Mouse (Mus musculus): ENCODE data around the gene Eif4g1. TPM values are rescaled to one million over a fixed set of nuclear protein-coding genes. Genes with fewer than 3 reads are reported as not detected.
"Not testable (repeated sequence)": the region's sequence is repeated elsewhere in the genome, so short reads cannot be mapped to it uniquely, and the experiment has no call there.

Eif4g1 gene
- 124 and 130 TPM in 2 replicates for polyA plus RNA-seq (2014; fragmentation: Nextera tagmentation; extraction: Ambion mirVana)

GRCm38 (mm10) chr16:20668013-20668412, at the start of gene Eif4g1:
Eif4g1 (plus strand) TSS chr16:20668313.
- H3K36me3 ChIP-seq (replicated peaks; ENCODE audit: control insufficient read depth, insufficient read depth) = peaks cover 27% of the 10 kb centered on the region
- H3K4me1 ChIP-seq (replicated peaks; ENCODE audit: control insufficient read depth, insufficient read depth, low read length); H3K4me3 ChIP-seq (replicated peaks; ENCODE audit: low read length); H3K27me3 ChIP-seq (ENCODE audit: control insufficient read depth, insufficient read depth, low read length); ATAC-seq (ENCODE audit: low FRiP score); DNase-seq (ENCODE audit: low spot score); H3K9ac ChIP-seq; H3K9me3 ChIP-seq (ENCODE audit: control insufficient read depth, low read length); H3K27ac ChIP-seq; H3K4me2 ChIP-seq (replicated peaks): not testable (repeated sequence)
- WGBS = 98% methylated on average over 4 of the region's 6 CpGs

- Histone ChIP-seq H3K4me3 (replicated peaks; ENCODE audit: low read length) (peak overlapping the region; percentile 80), H3K9me3 (ENCODE audit: control insufficient read depth, low read length) (no peaks in the 10 kb centered on the region), H3K9ac (peak overlapping the region; percentile 90), H3K27ac (peak overlapping the region; percentile 95), H3K27me3 (ENCODE audit: control insufficient read depth, insufficient read depth, low read length) (no peaks in the 10 kb centered on the region), H3K4me2 (replicated peaks) (peak overlapping the region; percentile 94), H3K36me3 (replicated peaks; ENCODE audit: control insufficient read depth, insufficient read depth) (peaks cover 24% of the 10 kb centered on the region), H3K4me1 (replicated peaks; ENCODE audit: control insufficient read depth, insufficient read depth, low read length) (peaks cover 12% of the 10 kb centered on the region)
- DNase-seq (ENCODE audit: low spot score) = peak; percentile 46
- WGBS = under 1% methylated on average over 79 of the region's 83 CpGs
- ATAC-seq (ENCODE audit: low FRiP score) = peak; percentile 23
Observed at GRCm38 (mm10) chr16:20619541-20620398, 48.3 kb upstream of the Eif4g1 start.

- peaks cover 23% of the 10 kb centered on the region for H3K36me3 ChIP-seq (replicated peaks; ENCODE audit: control insufficient read depth, insufficient read depth)
Observed at GRCm38 (mm10) chr16:20620399-20620735, 47.7 kb upstream of the Eif4g1 start.

GRCm38 (mm10) chr16:20620751-20621190, 47.3 kb upstream of the Eif4g1 start:
- peak; percentile 9; the same call in 1 of the 2 replicates for ATAC-seq (ENCODE audit: low FRiP score)
- peaks cover 19% of the 10 kb centered on the region for H3K36me3 ChIP-seq (replicated peaks; ENCODE audit: control insufficient read depth, insufficient read depth)
- H3K4me3 ChIP-seq (replicated peaks; ENCODE audit: low read length) = peak overlapping the region; percentile 80
- peak overlapping the region; percentile 90 for H3K9ac ChIP-seq
- peaks cover 12% of the 10 kb centered on the region for H3K4me1 ChIP-seq (replicated peaks; ENCODE audit: control insufficient read depth, insufficient read depth, low read length)
- WGBS = under 1% methylated on average over 32 of the region's 32 CpGs
- no peaks in the 10 kb centered on the region for H3K9me3 ChIP-seq (ENCODE audit: control insufficient read depth, low read length)
- DNase-seq (ENCODE audit: low spot score) = no peak
- no peaks in the 10 kb centered on the region for H3K27me3 ChIP-seq (ENCODE audit: control insufficient read depth, insufficient read depth, low read length)
- peak overlapping the region; percentile 95 for H3K27ac ChIP-seq
- H3K4me2 ChIP-seq (replicated peaks) = peak overlapping the region; percentile 94

More at GRCm38 (mm10) chr16:20620399-20620735, 47.7 kb upstream of the Eif4g1 start:
- no peaks in the 10 kb centered on the region for H3K9me3 ChIP-seq (ENCODE audit: control insufficient read depth, low read length)
- peak overlapping the region; percentile 95 for H3K27ac ChIP-seq
- DNase-seq (ENCODE audit: low spot score) = no peak
- H3K9ac ChIP-seq = peak overlapping the region; percentile 90
- peaks cover 12% of the 10 kb centered on the region for H3K4me1 ChIP-seq (replicated peaks; ENCODE audit: control insufficient read depth, insufficient read depth, low read length)
- ATAC-seq (ENCODE audit: low FRiP score) = peak; percentile 5; the same call in 1 of the 2 replicates
- H3K4me2 ChIP-seq (replicated peaks) = peak overlapping the region; percentile 94
- no peaks in the 10 kb centered on the region for H3K27me3 ChIP-seq (ENCODE audit: control insufficient read depth, insufficient read depth, low read length)
- WGBS = under 1% methylated on average over 9 of the region's 9 CpGs
- peak overlapping the region; percentile 80 for H3K4me3 ChIP-seq (replicated peaks; ENCODE audit: low read length)

GRCm38 (mm10) chr16:20621191-20621990, 46.7 kb upstream of the Eif4g1 start, which contains the start of gene Camk2n2:
Camk2n2 (minus strand) TSS chr16:20621287.
- Histone ChIP-seq H3K27me3 (ENCODE audit: control insufficient read depth, insufficient read depth, low read length) (no peaks in the 10 kb centered on the region), H3K27ac (peak within 1 kb of the TSS; percentile 95), H3K4me1 (replicated peaks; ENCODE audit: control insufficient read depth, insufficient read depth, low read length) (peaks cover 12% of the 10 kb centered on the region), H3K9me3 (ENCODE audit: control insufficient read depth, low read length) (no peaks in the 10 kb centered on the region), H3K9ac (peak within 1 kb of the TSS; percentile 90), H3K36me3 (replicated peaks; ENCODE audit: control insufficient read depth, insufficient read depth) (peaks cover 12% of the 10 kb centered on the region), H3K4me3 (replicated peaks; ENCODE audit: low read length) (peak within 1 kb of the TSS; percentile 80), H3K4me2 (replicated peaks) (peak within 1 kb of the TSS; percentile 94)
- WGBS = under 1% methylated on average over 73 of the region's 92 CpGs
- DNase-seq (ENCODE audit: low spot score) (peak; percentile 58), ATAC-seq (ENCODE audit: low FRiP score) (peak; percentile 58)

- Histone ChIP-seq H3K27ac (peak overlapping the region; percentile 95), H3K27me3 (ENCODE audit: control insufficient read depth, insufficient read depth, low read length) (no peaks in the 10 kb centered on the region), H3K4me3 (replicated peaks; ENCODE audit: low read length) (peak overlapping the region; percentile 80), H3K9me3 (ENCODE audit: control insufficient read depth, low read length) (no peaks in the 10 kb centered on the region), H3K4me1 (replicated peaks; ENCODE audit: control insufficient read depth, insufficient read depth, low read length) (peaks cover 12% of the 10 kb centered on the region), H3K9ac (peak overlapping the region; percentile 90), H3K36me3 (replicated peaks; ENCODE audit: control insufficient read depth, insufficient read depth) (0 out of 2 replicates have a peak, but pooled peaks cover 8% of the 10 kb centered on the region), H3K4me2 (replicated peaks) (peak overlapping the region; percentile 94)
- DNase-seq (ENCODE audit: low spot score) = peak; percentile 72
- ATAC-seq (ENCODE audit: low FRiP score) = peak; percentile 71
- WGBS = 1% methylated on average over 34 of the region's 37 CpGs
Observed at GRCm38 (mm10) chr16:20621991-20622685, 46.0 kb upstream of the Eif4g1 start.

GRCm38 (mm10) chr16:20623211-20623610, 44.9 kb upstream of the Eif4g1 start:
- Histone ChIP-seq H3K4me3 (replicated peaks; ENCODE audit: low read length) (no peak overlapping the region), H3K4me2 (replicated peaks) (peak overlapping the region; percentile 94; the same call in 1 of the 2 replicates), H3K36me3 (replicated peaks; ENCODE audit: control insufficient read depth, insufficient read depth) (no peaks in the 10 kb centered on the region), H3K4me1 (replicated peaks; ENCODE audit: control insufficient read depth, insufficient read depth, low read length) (peaks cover 12% of the 10 kb centered on the region), H3K9me3 (ENCODE audit: control insufficient read depth, low read length) (no peaks in the 10 kb centered on the region), H3K27ac (peak overlapping the region; percentile 95; the same call in 1 of the 2 replicates), H3K27me3 (ENCODE audit: control insufficient read depth, insufficient read depth, low read length) (no peaks in the 10 kb centered on the region), H3K9ac (no peak overlapping the region)
- WGBS = 38% methylated on average over 2 of the region's 2 CpGs
- ATAC-seq (ENCODE audit: low FRiP score) (no peak), DNase-seq (ENCODE audit: low spot score) (no peak)

- no peak for ATAC-seq (ENCODE audit: low FRiP score)
- Histone ChIP-seq H3K36me3 (replicated peaks; ENCODE audit: control insufficient read depth, insufficient read depth) (peaks cover 16% of the 10 kb centered on the region), H3K27me3 (ENCODE audit: control insufficient read depth, insufficient read depth, low read length) (no peaks in the 10 kb centered on the region), H3K4me2 (replicated peaks) (peak overlapping the region; percentile 96), H3K9me3 (ENCODE audit: control insufficient read depth, low read length) (no peaks in the 10 kb centered on the region), H3K27ac (no peak overlapping the region), H3K4me1 (replicated peaks; ENCODE audit: control insufficient read depth, insufficient read depth, low read length) (peaks cover 7% of the 10 kb centered on the region; the same call in 1 of the 2 replicates), H3K4me3 (replicated peaks; ENCODE audit: low read length) (peak overlapping the region; percentile 64), H3K9ac (no peak overlapping the region)
- DNase-seq (ENCODE audit: low spot score) = no peak
- 46% methylated on average over 11 of the region's 11 CpGs for WGBS
Observed at GRCm38 (mm10) chr16:20628871-20629391, 39.2 kb upstream of the Eif4g1 start.
